Mouse (Mus musculus) heart, postnatal 10 days (tissue): ENCODE data around the gene Ccr7. TPM values are rescaled to one million over a fixed set of nuclear protein-coding genes. Genes with fewer than 3 reads are reported as not detected.

Source experiments
- DNase-seq, 2 experiments: peaks; one replicate each; pipeline ENCODE4 v3.0.0; 2021
- intact Hi-C: fragments of 180-260 bp; cut with DNase I; formaldehyde crosslinking; loops from one replicate; pipeline ENCODE4 v1.15.1; 2025
- total RNA-seq, 2 experiments: library from RNA; stranded (reverse); gene quantifications; 2 replicates each; pipeline ENCODE4 v1.2.3; 2021

The Ccr7 gene
- total RNA-seq, 2 experiments from 2014 or later: 0.42 to 0.62 TPM

GRCm38 (mm10) chr11:99122703-99123102 is 32.2 kb downstream of the Ccr7 start:
- no peak for DNase-seq
- intact Hi-C loops: loop anchor here (2.0 to 5.0 kb wide), 2 partner anchors 56 to 190 kb away; no protein-coding TSS in a partner anchor

GRCm38 (mm10) chr11:99121218-99121631 is 33.7 kb downstream of the Ccr7 start:
- intact Hi-C loops: loop anchor here (5.0 kb wide), 1 partner anchor 189 kb away; no protein-coding TSS in a partner anchor
- no peak for DNase-seq

DNA sequence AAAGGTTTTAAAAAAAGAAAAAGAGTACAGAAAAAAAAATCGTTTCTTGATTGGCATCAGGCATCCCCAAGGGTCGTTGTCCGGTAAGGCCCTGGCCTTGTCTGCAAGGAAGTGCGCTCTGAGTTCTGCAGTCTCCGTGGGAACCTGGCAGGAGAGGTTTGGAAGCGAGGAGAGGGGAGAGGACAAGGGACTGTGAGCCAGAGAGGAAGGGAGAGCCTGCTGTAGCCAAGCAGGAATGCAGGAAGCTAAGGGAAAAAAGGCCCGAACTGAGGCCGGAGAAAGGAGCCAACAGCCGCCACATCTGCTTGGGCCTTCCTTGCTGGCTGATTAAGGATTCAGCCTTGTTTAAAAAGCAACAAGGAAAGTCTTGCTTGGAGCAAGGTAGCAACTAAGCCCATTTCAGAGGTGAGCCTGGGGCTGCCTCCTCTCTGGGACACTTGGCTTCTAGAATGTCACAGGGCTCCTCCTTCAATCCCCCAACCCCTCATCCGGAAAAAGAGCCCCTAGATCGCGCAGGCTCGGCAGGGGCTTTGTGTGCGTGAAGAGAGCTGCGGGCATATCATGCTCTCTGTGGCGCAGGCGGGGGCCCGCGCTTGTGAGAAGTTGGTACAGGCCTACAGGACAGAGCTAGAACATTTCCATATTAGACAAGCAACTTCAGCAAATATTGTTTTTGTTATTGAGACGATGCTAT is 34.2 kb downstream of the Ccr7 start:
- intact Hi-C loops: loop anchor here (5.0 kb wide), 1 partner anchor 188 kb away; no protein-coding TSS in a partner anchor
- peak; percentile 66 to 69 for DNase-seq

DNA sequence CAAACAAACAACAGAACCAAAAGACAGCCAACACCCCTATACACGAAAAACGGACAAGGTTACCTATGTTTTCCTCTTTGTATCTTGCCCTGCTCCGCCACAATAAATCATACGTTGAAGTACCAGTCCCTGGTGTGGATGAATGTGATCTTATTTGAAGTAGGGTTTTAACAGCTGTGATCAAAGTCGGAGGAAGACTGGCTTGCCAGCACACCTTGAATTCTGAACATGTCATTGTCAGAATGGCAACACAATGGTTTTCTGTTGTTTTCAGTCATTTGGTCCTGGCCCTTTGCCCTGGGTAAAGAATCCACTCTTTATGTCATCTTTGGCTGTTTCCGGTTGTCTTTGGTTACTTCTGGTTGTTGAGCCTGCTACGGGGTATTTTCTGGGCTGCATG is 35.9 kb downstream of the Ccr7 start:
- intact Hi-C loops: no loop called here
- DNase-seq: no peak

DNA sequence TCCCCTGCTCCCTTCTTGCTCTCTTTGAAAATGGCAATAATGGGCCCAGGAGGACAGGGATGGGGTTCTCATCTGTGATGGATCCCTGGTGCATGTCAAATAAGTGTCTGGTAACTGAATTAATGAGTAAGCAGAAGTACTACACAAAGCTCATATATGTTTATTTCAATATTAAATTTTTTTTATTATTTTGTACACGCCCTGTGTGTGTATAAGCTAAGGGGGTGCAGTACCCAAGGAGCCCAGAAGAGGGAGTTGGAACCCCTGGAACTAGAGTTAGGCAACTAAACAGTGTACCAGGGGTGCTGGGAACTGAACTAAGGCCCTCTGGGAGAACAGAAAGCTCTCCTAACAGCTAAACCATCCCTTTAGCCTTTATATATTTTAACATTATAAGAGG is 36.5 kb downstream of the Ccr7 start:
- intact Hi-C loops: no loop called here
- DNase-seq: no peak

GRCm38 (mm10) chr11:99117907-99118306 is 37.0 kb downstream of the Ccr7 start:
- DNase-seq: no peak

GRCm38 (mm10) chr11:99115940-99116339 is 38.9 kb downstream of the Ccr7 start:
- intact Hi-C loops: loop anchor here (2.0 kb wide), 1 partner anchor 37 kb away; no protein-coding TSS in a partner anchor
- DNase-seq: no peak

More at GRCm38 (mm10) chr11:99117907-99118306, 37.0 kb downstream of the Ccr7 start:
- intact Hi-C loops: loop anchor here (2.0 kb wide), 1 partner anchor 39 kb away; no protein-coding TSS in a partner anchor

DNA sequence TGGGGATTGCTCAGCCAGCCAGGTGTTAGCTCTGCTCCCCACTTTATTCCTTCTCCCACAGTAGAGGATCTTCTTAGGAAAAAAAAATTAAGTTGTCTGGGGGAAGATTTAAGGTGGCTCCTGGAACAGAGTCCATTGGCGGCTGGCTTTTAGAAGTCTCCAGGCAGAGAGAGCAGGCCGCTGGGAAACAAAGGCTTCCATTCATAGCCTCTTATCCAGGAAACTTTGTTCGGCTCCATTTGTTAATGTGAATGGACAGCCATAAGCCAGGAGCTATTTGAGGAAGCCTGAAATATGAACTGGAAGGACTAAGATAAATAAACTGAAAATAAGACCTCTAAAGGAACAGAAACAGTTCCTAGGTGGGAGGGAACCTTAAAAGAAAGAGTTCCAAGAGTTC is 41.8 kb downstream of the Ccr7 start:
- intact Hi-C loops: no loop called here
- no peak for DNase-seq

- DNase-seq: no peak
- intact Hi-C loops: no loop called here
Measured at GRCm38 (mm10) chr11:99112700-99113099, 42.2 kb downstream of the Ccr7 start.

- DNase-seq: no peak
- intact Hi-C loops: no loop called here
Measured at GRCm38 (mm10) chr11:99111631-99112030, 43.2 kb downstream of the Ccr7 start.

DNA sequence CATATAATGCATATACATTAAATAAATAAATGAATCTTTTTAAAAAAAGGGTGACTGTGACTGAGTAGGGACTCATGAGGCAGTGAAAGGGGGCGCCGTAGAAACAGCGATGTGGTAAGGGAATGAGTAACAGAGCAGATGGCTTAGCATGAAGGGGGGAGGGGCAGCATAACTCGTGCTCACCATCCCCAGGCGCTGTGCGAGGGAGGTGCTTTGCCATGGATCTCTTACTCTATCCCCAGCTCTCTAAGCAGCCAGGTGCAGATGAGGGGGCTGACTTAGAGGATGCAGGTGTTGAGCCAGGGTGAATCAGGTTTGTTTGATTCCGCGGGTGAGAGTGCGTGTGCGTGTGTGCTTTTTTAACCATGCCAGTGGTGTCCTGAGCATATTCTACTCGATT is 43.7 kb downstream of the Ccr7 start:
- intact Hi-C loops: no loop called here
- DNase-seq: no peak

DNA sequence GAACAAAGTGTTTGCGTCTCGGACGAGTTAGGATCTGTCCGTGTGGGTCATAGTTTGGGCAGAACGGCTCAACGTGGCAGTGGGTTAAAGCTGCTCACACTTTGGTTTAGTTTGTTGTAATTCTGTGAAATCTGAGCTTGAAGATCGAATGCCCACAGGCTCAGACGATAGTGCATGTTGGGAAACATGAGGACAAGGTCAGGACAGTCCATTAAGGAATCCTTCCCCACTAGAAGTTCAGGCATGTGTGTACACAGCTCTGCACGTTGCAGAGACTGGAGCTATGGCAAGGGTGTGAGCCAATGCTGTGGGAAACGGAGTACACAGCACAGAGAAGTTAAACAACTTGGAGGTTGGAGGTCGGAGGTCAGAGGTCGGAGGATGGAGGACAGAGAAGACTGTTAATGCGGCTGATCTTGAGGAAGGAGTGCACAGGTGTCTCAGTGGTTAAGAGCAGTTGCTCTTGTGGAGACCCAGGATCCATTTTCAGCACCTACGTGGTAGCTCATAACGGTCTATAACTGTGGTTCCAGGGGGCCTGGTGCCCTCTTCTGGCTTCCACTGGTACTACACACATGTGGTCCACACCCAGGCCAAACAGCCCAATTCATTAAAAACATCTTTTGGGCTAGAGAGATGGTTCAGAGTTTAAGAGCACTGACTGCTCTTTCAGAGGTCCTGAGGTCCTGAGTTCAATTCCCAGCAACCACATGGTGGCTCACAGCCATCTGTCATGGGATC is 44.3 kb downstream of the Ccr7 start:
- intact Hi-C loops: no loop called here
- DNase-seq: no peak

- DNase-seq: no peak
- intact Hi-C loops: no loop called here
Measured at GRCm38 (mm10) chr11:99108296-99108695, 46.6 kb downstream of the Ccr7 start.

- no peak for DNase-seq
- intact Hi-C loops: no loop called here
Measured at GRCm38 (mm10) chr11:99105981-99106726, 48.7 kb downstream of the Ccr7 start.

DNA sequence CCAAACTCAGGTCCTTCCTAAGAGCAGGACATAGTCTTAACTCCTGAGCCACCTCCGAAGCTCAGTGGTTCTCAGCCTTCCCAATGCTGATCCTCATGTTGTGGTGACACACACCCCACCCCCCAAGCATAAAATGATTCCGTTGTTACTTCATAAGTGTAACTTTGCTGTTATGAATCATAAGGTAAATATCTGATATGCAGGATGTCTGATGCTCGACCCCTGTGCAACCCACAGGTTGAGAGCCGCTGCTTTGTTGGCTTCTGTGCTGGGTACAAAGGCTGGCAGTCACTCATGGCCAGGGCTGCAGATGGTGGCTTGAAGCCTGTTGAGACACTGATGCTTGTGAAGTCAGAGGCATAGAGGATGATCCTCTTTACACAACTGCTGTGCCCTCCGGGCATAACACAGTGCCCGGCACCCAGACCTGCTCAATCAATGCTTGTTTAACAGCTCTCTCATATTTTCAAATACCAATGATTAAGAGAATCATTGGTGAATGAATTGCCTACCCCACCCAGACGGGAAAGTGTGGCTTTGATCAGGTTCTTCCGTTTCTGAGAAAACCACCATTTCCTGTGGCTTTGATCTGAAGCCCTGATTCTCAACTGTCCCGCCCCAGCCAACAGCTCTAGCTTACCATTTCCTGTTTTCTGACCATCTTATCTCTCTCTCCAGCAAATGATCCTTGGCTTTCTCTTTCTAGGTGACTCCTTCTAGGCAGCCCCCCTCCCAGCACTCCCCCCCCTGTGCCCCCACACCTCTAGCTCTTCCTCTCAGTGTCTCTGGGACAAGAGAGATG is 50.1 kb downstream of the Ccr7 start:
- no peak for DNase-seq
- intact Hi-C loops: no loop called here

GRCm38 (mm10) chr11:99102575-99103270 is 52.2 kb downstream of the Ccr7 start:
- DNase-seq: no peak
- intact Hi-C loops: no loop called here

GRCm38 (mm10) chr11:99101693-99102092 is 53.2 kb downstream of the Ccr7 start:
- DNase-seq: peak in 1 of 2 experiments; percentile 39
- intact Hi-C loops: no loop called here

- DNase-seq: no peak
- intact Hi-C loops: no loop called here
Measured at GRCm38 (mm10) chr11:99100215-99100614, 54.7 kb downstream of the Ccr7 start.

- peak; percentile 57 to 69 for DNase-seq
- intact Hi-C loops: no loop called here
Measured at GRCm38 (mm10) chr11:99099516-99099915, 55.4 kb downstream of the Ccr7 start.

GRCm38 (mm10) chr11:99098924-99099323 is 56.0 kb downstream of the Ccr7 start:
- no peak for DNase-seq

More at GRCm38 (mm10) chr11:99098924-99099323, 56.0 kb downstream of the Ccr7 start:
- intact Hi-C loops: no loop called here
